Mouse (Mus musculus) erythroblast, embryonic 14.5 days (primary cell): ENCODE data around the gene Acat2. TPM values are rescaled to one million over a fixed set of nuclear protein-coding genes. Genes with fewer than 3 reads are reported as not detected.
"Not testable (repeated sequence)": the region's sequence is repeated elsewhere in the genome, so short reads cannot be mapped to it uniquely, and the experiment has no call there.

ENCODE experiments used
- H3K27me3 ChIP-seq: 2 replicates; pipeline ENCODE4 v1.6.1; 2012; ENCODE audit warnings: inconsistent platforms; ENCODE audit not compliant: control insufficient read depth
- H3K36me3 ChIP-seq: 2 replicates; pipeline ENCODE4 v1.6.1; 2012; ENCODE audit warnings: mild to moderate bottlenecking, inconsistent platforms; ENCODE audit not compliant: control insufficient read depth
- H3K4me1 ChIP-seq: 2 replicates; pipeline ENCODE4 v1.6.1; 2012; ENCODE audit warnings: inconsistent platforms; ENCODE audit not compliant: control insufficient read depth
- H3K4me3 ChIP-seq: replicated peaks from 2 replicates; pipeline ENCODE3; 2012; ENCODE audit warnings: moderate library complexity, mild to moderate bottlenecking, inconsistent platforms
- H3K9me3 ChIP-seq: 2 replicates; pipeline ENCODE4 v1.6.1; 2012; ENCODE audit warnings: low read length, inconsistent platforms, mixed read lengths; ENCODE audit not compliant: control insufficient read depth
- GATA1 ChIP-seq: IDR thresholded peaks from 2 replicates; pipeline ENCODE4 v1.6.1; 2012; ENCODE audit warnings: low read length, inconsistent platforms, mixed read lengths
- TAL1 ChIP-seq: IDR thresholded peaks from 3 replicates; pipeline ENCODE4 v1.6.1; 2012; ENCODE audit warnings: low read length, inconsistent platforms, mixed read lengths
- polyA plus RNA-seq: library from polyadenylated mRNA; stranded (reverse); fragments of >175 nt; gene quantifications from 2 replicates; pipeline ENCODE4 v1.2.3, GENCODE M21; 2012

Gene Acat2
- polyA plus RNA-seq, 1 experiment, result 0.38 TPM

- Histone ChIP-seq H3K9me3 (no peaks in the 10 kb centered on the region), H3K36me3 (peaks cover 67% of the 10 kb centered on the region), H3K27me3 (no peaks in the 10 kb centered on the region), H3K4me3 (no peak overlapping the region), H3K4me1 (no peaks in the 10 kb centered on the region)
- TF ChIP-seq TAL1 (no peak), GATA1 (no peak)
Measured at GRCm38 (mm10) chr17:12973851-12974250, 13.3 kb upstream of the Acat2 start.

- TF ChIP-seq TAL1 (no peak), GATA1 (no peak)
- Histone ChIP-seq H3K36me3 (peaks cover 73% of the 10 kb centered on the region), H3K4me3 (no peak overlapping the region), H3K9me3 (no peaks in the 10 kb centered on the region), H3K4me1 (no peaks in the 10 kb centered on the region), H3K27me3 (no peaks in the 10 kb centered on the region)
Measured at GRCm38 (mm10) chr17:12967173-12967572, 6.6 kb upstream of the Acat2 start.

GRCm38 (mm10) chr17:12963476-12963875, 2.9 kb upstream of the Acat2 start:
- Histone ChIP-seq H3K9me3 (no peaks in the 10 kb centered on the region), H3K36me3 (peaks cover 40% of the 10 kb centered on the region), H3K27me3 (no peaks in the 10 kb centered on the region), H3K4me1 (peaks cover 20% of the 10 kb centered on the region), H3K4me3 (no peak overlapping the region)
- TF ChIP-seq GATA1 (no peak), TAL1 (no peak)

GRCm38 (mm10) chr17:12959377-12959776, 1.2 kb downstream of the Acat2 start:
- not testable (repeated sequence) for H3K9me3 ChIP-seq, H3K27me3 ChIP-seq, H3K4me3 ChIP-seq
- Histone ChIP-seq H3K4me1 (peaks cover 20% of the 10 kb centered on the region), H3K36me3 (peaks cover 23% of the 10 kb centered on the region)

GRCm38 (mm10) chr17:12956664-12957063, 3.9 kb downstream of the Acat2 start:
- Histone ChIP-seq H3K36me3 (peaks cover 45% of the 10 kb centered on the region), H3K4me1 (peaks cover 16% of the 10 kb centered on the region), H3K9me3 (no peaks in the 10 kb centered on the region), H3K27me3 (no peaks in the 10 kb centered on the region), H3K4me3 (no peak overlapping the region)
- TF ChIP-seq GATA1, result no peak
- no peak for TF ChIP-seq TAL1

GRCm38 (mm10) chr17:12949669-12950068, 10.9 kb downstream of the Acat2 start:
- H3K36me3 ChIP-seq, result peaks cover 79% of the 10 kb centered on the region

GRCm38 (mm10) chr17:12942459-12943162, 17.9 kb downstream of the Acat2 start:
- Histone ChIP-seq H3K36me3 (peaks cover 50% of the 10 kb centered on the region), H3K27me3 (no peaks in the 10 kb centered on the region), H3K4me1 (peaks cover 23% of the 10 kb centered on the region), H3K9me3 (no peaks in the 10 kb centered on the region), H3K4me3 (no peak overlapping the region)
- TF ChIP-seq GATA1 (no peak), TAL1 (no peak)

More at GRCm38 (mm10) chr17:12949669-12950068, 10.9 kb downstream of the Acat2 start:
- Histone ChIP-seq H3K4me3 (no peak overlapping the region), H3K9me3 (no peaks in the 10 kb centered on the region), H3K4me1 (no peaks in the 10 kb centered on the region; the same call in 1 of the 2 replicates), H3K27me3 (no peaks in the 10 kb centered on the region)
- TF ChIP-seq GATA1, result no peak
- TF ChIP-seq TAL1, result no peak

- Histone ChIP-seq H3K27me3 (no peaks in the 10 kb centered on the region), H3K9me3 (no peaks in the 10 kb centered on the region), H3K4me1 (peaks cover 23% of the 10 kb centered on the region), H3K36me3 (peaks cover 44% of the 10 kb centered on the region), H3K4me3 (no peak overlapping the region)
- no peak for TF ChIP-seq GATA1
- TF ChIP-seq TAL1, result no peak
Measured at GRCm38 (mm10) chr17:12941543-12942260, 18.8 kb downstream of the Acat2 start.

- no peaks in the 10 kb centered on the region for H3K9me3 ChIP-seq
- no peaks in the 10 kb centered on the region for H3K27me3 ChIP-seq
- H3K4me3 ChIP-seq, result peak within 1 kb of the TSS; percentile 50
- peaks cover 23% of the 10 kb centered on the region for H3K4me1 ChIP-seq
- peaks cover 31% of the 10 kb centered on the region for H3K36me3 ChIP-seq
- no peak for TF ChIP-seq TAL1
- TF ChIP-seq GATA1, result no peak
Measured at GRCm38 (mm10) chr17:12940151-12940805, 20.3 kb downstream of the Acat2 start, which contains the start of gene Acat3. Acat3 (minus strand) TSS chr17:12940600.

GRCm38 (mm10) chr17:12939377-12940148, 21.0 kb downstream of the Acat2 start:
- H3K27me3 ChIP-seq, H3K9me3 ChIP-seq: not testable (repeated sequence)
- peaks cover 23% of the 10 kb centered on the region for H3K4me1 ChIP-seq
- peak overlapping the region; percentile 50 for H3K4me3 ChIP-seq
- H3K36me3 ChIP-seq, result peaks cover 24% of the 10 kb centered on the region
